8 mouse cellular contexts compared by ENCODE assay signal in genomic region chr8:70329835-70330740, GRCm38 (mm10). TPM values are rescaled to one million over a fixed set of nuclear protein-coding genes. Genes with fewer than 3 reads are reported as not detected.
A peak's percentile ranks its signal among the peaks of the same experiment; 100 is the strongest.
DNase-seq lines count a peak whose midpoint lies in the region; ATAC-seq and TF ChIP-seq lines count a peak whose summit lies in the region.

No protein-coding gene starts in this region.

- H3K4me3 ChIP-seq in CH12.LX (replicated peaks in 1 of 3; ENCODE audit: low read depth in 2 of 3, low read length in 2 of 3, poor library complexity in 1 of 3) = no peak overlapping the region
- H3K4me3 ChIP-seq in forebrain, embryonic 13.5 days = no peak overlapping the region
- no peak overlapping the region for H3K4me3 ChIP-seq in liver, postnatal 0 days (ENCODE audit: low read depth, low read length)

- intact Hi-C loops in heart, postnatal 25 days (cut with DNase I) = no loop called here

- peaks cover 20% of the 10 kb centered on the region for H3K9me3 ChIP-seq in CH12.LX (replicated peaks; ENCODE audit: low read length)
- no peaks in the 10 kb centered on the region for H3K9me3 ChIP-seq in forebrain, embryonic 13.5 days (replicated peaks)
- H3K9me3 ChIP-seq in liver, postnatal 0 days (ENCODE audit: low read length) = no peaks in the 10 kb centered on the region

- H3K27me3 ChIP-seq in CH12.LX (replicated peaks) = peaks cover under 1% of the 10 kb centered on the region
- H3K27me3 ChIP-seq in forebrain, embryonic 13.5 days = 0 out of 2 replicates have a peak, but pooled peaks cover 5% of the 10 kb centered on the region
- H3K27me3 ChIP-seq in liver, postnatal 0 days (ENCODE audit: insufficient read depth, low read length) = no peaks in the 10 kb centered on the region

- no peak for TF ChIP-seq CTCF in CH12.LX (conservative IDR thresholded peaks at IDR 0.05 in 1 of 2, IDR thresholded peaks at IDR 0.05 in 1 of 2; ENCODE audit: low read depth in 2 of 2, low read length in 2 of 2)
- TF ChIP-seq CTCF in liver, postnatal 0 days (IDR thresholded peaks at IDR 0.05; ENCODE audit: low read depth) = no peak

- peak; percentile 88 for DNase-seq in heart, adult 11 months
- DNase-seq in heart, postnatal 25 days (ENCODE audit: low spot score) = no peak
- DNase-seq in CH12.LX (ENCODE audit: extremely low read depth) = no peak
- DNase-seq in liver, postnatal 0 days = no peak
- DNase-seq in Muller cell, postnatal 12 days (ENCODE audit: inconsistent ontology term) = no peak
- DNase-seq in left cerebral cortex, adult 11 months (ENCODE audit: low spot score) = no peak
- DNase-seq in adrenal gland, adult (ENCODE audit: inconsistent age in 2 of 2, low spot score in 1 of 2) = no peak

- H3K9ac ChIP-seq in CH12.LX (ENCODE audit: insufficient read depth, low read depth) = no peak overlapping the region
- peak overlapping the region; percentile 47 for H3K9ac ChIP-seq in forebrain, embryonic 13.5 days
- 0 out of 2 replicates have a peak overlapping the region, but pooled peaks have one; percentile 2 for H3K9ac ChIP-seq in liver, postnatal 0 days (replicated peaks)

- no peak for ATAC-seq in forebrain, embryonic 13.5 days
- ATAC-seq in liver, postnatal 0 days = peak; percentile 11

- TF ChIP-seq POLR2A in CH12.LX (IDR thresholded peaks at IDR 0.05; ENCODE audit: low read depth, low read length) = no peak

- TF ChIP-seq EP300 in CH12.LX (IDR thresholded peaks at IDR 0.05; ENCODE audit: low read length) = no peak
- TF ChIP-seq EP300 in liver, postnatal 0 days (IDR thresholded peaks at IDR 0.05; ENCODE audit: low read depth) = no peak

- peaks cover 46 to 56% of the 10 kb centered on the region in 2 experiments for H3K36me3 ChIP-seq in CH12.LX (replicated peaks in 1 of 2; ENCODE audit: control insufficient read depth in 1 of 2, insufficient read depth in 1 of 2, low read length in 1 of 2)
- peaks cover 87% of the 10 kb centered on the region for H3K36me3 ChIP-seq in forebrain, embryonic 13.5 days (ENCODE audit: poor library complexity, severe bottlenecking)
- H3K36me3 ChIP-seq in liver, postnatal 0 days (replicated peaks; ENCODE audit: insufficient read depth, low read length) = peaks cover 45% of the 10 kb centered on the region

- no peak for TF ChIP-seq RAD21 in CH12.LX (IDR thresholded peaks at IDR 0.05; ENCODE audit: low read depth, low read length)

- no peaks in the 10 kb centered on the region for H3K4me1 ChIP-seq in CH12.LX (ENCODE audit: control insufficient read depth in 1 of 2, insufficient read depth in 2 of 2)
- peaks cover 33% of the 10 kb centered on the region for H3K4me1 ChIP-seq in forebrain, embryonic 13.5 days
- H3K4me1 ChIP-seq in liver, postnatal 0 days (ENCODE audit: insufficient read depth) = peaks cover 15% of the 10 kb centered on the region

- no peak overlapping the region for H3K4me2 ChIP-seq in CH12.LX (ENCODE audit: insufficient read depth, low read depth, poor library complexity, severe bottlenecking)
- H3K4me2 ChIP-seq in forebrain, embryonic 13.5 days = peak overlapping the region; percentile 44
- H3K4me2 ChIP-seq in liver, postnatal 0 days (ENCODE audit: low read depth, low read length) = peak overlapping the region; percentile 9; the same call in 1 of the 2 replicates

- H3K79me2 ChIP-seq in CH12.LX (replicated peaks; ENCODE audit: control insufficient read depth, extremely low read depth, insufficient read depth, poor library complexity, severe bottlenecking) = no peaks in the 10 kb centered on the region

- H3K27ac ChIP-seq in CH12.LX (ENCODE audit: insufficient read depth, low read depth) = no peak overlapping the region
- H3K27ac ChIP-seq in forebrain, embryonic 13.5 days = no peak overlapping the region
- H3K27ac ChIP-seq in liver, postnatal 0 days (ENCODE audit: low read depth) = no peak overlapping the region

- 9% methylated on average over 45 of the region's 45 CpGs for WGBS in forebrain, embryonic 13.5 days
- 20% methylated on average over 45 of the region's 45 CpGs for WGBS in liver, postnatal 0 days (ENCODE audit: insufficient replicate concordance)

- in situ Hi-C loops in CH12.LX (cut with MboI; ENCODE audit: low pct_ligation_motif_present, low pct_unique_long_range_greater_than_20kb, low sequenced_read_pairs) = no loop called here

- dilution Hi-C loops in CH12.LX (cut with MboI; ENCODE audit: extremely low pct_ligation_motif_present, extremely low pct_unique_long_range_greater_than_20kb, low sequenced_read_pairs) = no loop called here

TF ChIP-seq in CH12.LX, 34 proteins besides CTCF, POLR2A, EP300 and RAD21:
- TF ChIP-seq ETS1 (conservative IDR thresholded peaks at IDR 0.05; ENCODE audit: low read depth, low read length) (no peak), POLR2AphosphoS2 (IDR thresholded peaks at IDR 0.05; ENCODE audit: low read depth, low read length) (peak; percentile 66; the same call in 1 of the 2 replicates)

RNA-seq across cellular contexts. Expression of gene Gdf1, which starts 0.5 kb away (rescaled TPM):
- under 1 TPM in 1 of 2 experiments, not detected in 1; 0.21 TPM for total RNA-seq in heart, postnatal 25 days (2021)
- total RNA-seq in CH12.LX (2012; rRNA removed) (0.08 and 0.17 TPM in 2 replicates), CH12.LX (2014; rRNA removed) (not detected in 2 replicates)
- polyA plus RNA-seq in CH12.LX (2012; ENCODE audit: insufficient read length, low read depth) = 0.26 TPM in 1 of 2 replicates, not detected in the other
- polyA plus RNA-seq in forebrain, embryonic 13.5 days (2015; fragmentation: Nextera tagmentation; extraction: Ambion mirVana) = 0.89 and 2.5 TPM in 2 replicates
- polyA plus RNA-seq in liver, postnatal 0 days (2015; fragmentation: Nextera tagmentation; extraction: Ambion mirVana) = 0.16 TPM in 1 of 2 replicates, not detected in the other

RNA-seq across cellular contexts. Expression of gene Cers1, which starts 14.5 kb away (rescaled TPM):
- total RNA-seq in heart, postnatal 25 days (2021) = under 1 TPM; 0.31 to 0.39 TPM
- total RNA-seq in CH12.LX (2012; rRNA removed) (0.13 TPM in 1 of 2 replicates, not detected in the other), CH12.LX (2014; rRNA removed) (not detected in 2 replicates)
- polyA plus RNA-seq in CH12.LX (2012; ENCODE audit: insufficient read length, low read depth) = not detected in 2 replicates
- polyA plus RNA-seq in forebrain, embryonic 13.5 days (2015; fragmentation: Nextera tagmentation; extraction: Ambion mirVana) = 18.2 and 20.1 TPM in 2 replicates
- polyA plus RNA-seq in liver, postnatal 0 days (2015; fragmentation: Nextera tagmentation; extraction: Ambion mirVana) = 0.12 TPM in 1 of 2 replicates, not detected in the other

RNA-seq across cellular contexts. Expression of gene Upf1, which starts 23.0 kb away (rescaled TPM):
- 10 to 100 TPM; 43.2 to 46.3 TPM for total RNA-seq in heart, postnatal 25 days (2021)
- 39.6 and 45.7 TPM in 2 replicates for total RNA-seq in CH12.LX (2012; rRNA removed)
- total RNA-seq in CH12.LX (2014; rRNA removed) = 27.0 and 31.1 TPM in 2 replicates
- polyA plus RNA-seq in CH12.LX (2012; ENCODE audit: insufficient read length, low read depth) = 42.4 and 44.4 TPM in 2 replicates
- polyA plus RNA-seq in forebrain, embryonic 13.5 days (2015; fragmentation: Nextera tagmentation; extraction: Ambion mirVana) = 14.2 and 16.3 TPM in 2 replicates
- polyA plus RNA-seq in liver, postnatal 0 days (2015; fragmentation: Nextera tagmentation; extraction: Ambion mirVana) = 6.7 and 7.1 TPM in 2 replicates

RNA-seq across cellular contexts. Expression of gene Cope, which starts 27.8 kb away (rescaled TPM):
- 100 to 1,000 TPM; 145 to 159 TPM for total RNA-seq in heart, postnatal 25 days (2021)
- total RNA-seq in CH12.LX (2012; rRNA removed) (204 and 243 TPM in 2 replicates), CH12.LX (2014; rRNA removed) (134 and 139 TPM in 2 replicates)
- polyA plus RNA-seq in CH12.LX (2012; ENCODE audit: insufficient read length, low read depth) = 148 and 191 TPM in 2 replicates
- 268 and 274 TPM in 2 replicates for polyA plus RNA-seq in forebrain, embryonic 13.5 days (2015; fragmentation: Nextera tagmentation; extraction: Ambion mirVana)
- polyA plus RNA-seq in liver, postnatal 0 days (2015; fragmentation: Nextera tagmentation; extraction: Ambion mirVana) = 162 and 171 TPM in 2 replicates

RNA-seq across cellular contexts. Expression of gene Ddx49, which starts 27.8 kb away (rescaled TPM):
- 10 to 100 TPM; 24.7 to 33.8 TPM for total RNA-seq in heart, postnatal 25 days (2021)
- 76.6 and 77.3 TPM in 2 replicates for total RNA-seq in CH12.LX (2012; rRNA removed)
- total RNA-seq in CH12.LX (2014; rRNA removed) = 58.9 and 64.9 TPM in 2 replicates
- 98.4 and 129 TPM in 2 replicates for polyA plus RNA-seq in CH12.LX (2012; ENCODE audit: insufficient read length, low read depth)
- polyA plus RNA-seq in forebrain, embryonic 13.5 days (2015; fragmentation: Nextera tagmentation; extraction: Ambion mirVana) = 52.4 and 53.7 TPM in 2 replicates
- polyA plus RNA-seq in liver, postnatal 0 days (2015; fragmentation: Nextera tagmentation; extraction: Ambion mirVana) = 15.2 and 16.3 TPM in 2 replicates

Comparison
In these comparisons a context has a peak if more than half of its experiments do, and no peak if none do; other contexts are left out.
1. RNA of gene Cers1, which starts 14.5 kb away (polyA plus RNA-seq): 18.2 to 20.1 TPM in forebrain, embryonic 13.5 days; not detected in CH12.LX and 0.12 TPM in liver, postnatal 0 days; every median in the first group is over 10 times any median in the second.